Mouse (Mus musculus) ovary, adult 18-20 months (tissue): ENCODE data around the gene Scd1.

Source experiments
- DNase-seq: peaks from one replicate; pipeline ENCODE4 v3.0.0; 2022; ENCODE audit warnings: low spot score, mixed read lengths

The Scd1 gene

GRCm38 (mm10) chr19:44364029-44364428 lies 43.6 kb downstream of the Scd1 start:
- DNase-seq, result no peak

- peak; percentile 37 for DNase-seq
Measured at GRCm38 (mm10) chr19:44363529-44363928, 44.1 kb downstream of the Scd1 start.

GRCm38 (mm10) chr19:44358700-44359099 lies 49.0 kb downstream of the Scd1 start:
- no peak for DNase-seq

- no peak for DNase-seq
Measured at GRCm38 (mm10) chr19:44351756-44352155, 55.9 kb downstream of the Scd1 start.

- DNase-seq, result no peak
Measured at GRCm38 (mm10) chr19:44349689-44350088, 58.0 kb downstream of the Scd1 start.
